Mouse (Mus musculus) liver, embryonic 12.5 days (tissue): Measurements from ENCODE around the gene Prph. TPM values are rescaled to one million over a fixed set of nuclear protein-coding genes. Genes with fewer than 3 reads are reported as not detected.
A peak's percentile ranks its signal among the peaks of the same experiment; 100 is the strongest.
"Not testable (repeated sequence)": the region's sequence is repeated elsewhere in the genome, so short reads cannot be mapped to it uniquely, and the experiment has no call there.

Experiments used
- ATAC-seq: fragments of 200-750 bp; cut with Nextera tagmentation; 2 replicates; pipeline ENCODE4 v1.8.0; 2017; ENCODE audit warnings: moderate number of reproducible peaks, mild to moderate bottlenecking, moderate library complexity
- H3K27ac ChIP-seq: fragments of 300-500 bp; sonication (generic); 2 replicates; pipeline ENCODE4 v1.5.1; 2016; ENCODE audit warnings: mild to moderate bottlenecking
- H3K27me3 ChIP-seq: fragments of 300-500 bp; sonication (generic); replicated peaks from 2 replicates; pipeline ENCODE4 v1.6.1; 2016; ENCODE audit warnings: mild to moderate bottlenecking, moderate library complexity
- H3K36me3 ChIP-seq: fragments of 300-500 bp; sonication (generic); 2 replicates; pipeline ENCODE4 v1.6.1; 2016; ENCODE audit warnings: mild to moderate bottlenecking, moderate library complexity
- H3K4me1 ChIP-seq: fragments of 300-500 bp; sonication (generic); 2 replicates; pipeline ENCODE4 v1.6.1; 2016
- H3K4me2 ChIP-seq: fragments of 300-500 bp; sonication (generic); 2 replicates; pipeline ENCODE4 v1.6.1; 2016; ENCODE audit warnings: mild to moderate bottlenecking, moderate library complexity
- H3K4me3 ChIP-seq: fragments of 300-500 bp; sonication (generic); 2 replicates; pipeline ENCODE4 v1.5.1; 2016; ENCODE audit warnings: mild to moderate bottlenecking, moderate library complexity
- H3K9ac ChIP-seq: fragments of 300-500 bp; sonication (generic); 2 replicates; pipeline ENCODE4 v1.6.1; 2016; ENCODE audit warnings: mild to moderate bottlenecking, moderate library complexity
- H3K9me3 ChIP-seq: fragments of 300-500 bp; sonication (generic); replicated peaks from 2 replicates; pipeline ENCODE4 v1.6.1; 2016; ENCODE audit warnings: mild to moderate bottlenecking, moderate library complexity
- WGBS: fragments of 180-500 bp; shearing (Covaris S2); methylation state at CpG from one replicate; pipeline ENCODE4 v1.1.7; 2016; ENCODE audit not compliant: insufficient replicate concordance; 5-methylcytosine and 5-hydroxymethylcytosine counted together
- polyA plus RNA-seq: library from polyadenylated mRNA; unstranded; fragments of >200 nt; fragmentation: Nextera tagmentation; extraction: Ambion mirVana; gene quantifications from 2 replicates; pipeline ENCODE4 v1.2.1, GENCODE M21; 2016

The Prph gene
- polyA plus RNA-seq, 1 experiment from 2014 or later = 0.89 TPM

- no peak overlapping the region for H3K9ac ChIP-seq
- H3K36me3 ChIP-seq = no peaks in the 10 kb centered on the region
- peaks cover 84% of the 10 kb centered on the region for H3K27me3 ChIP-seq
- H3K4me3 ChIP-seq = no peak overlapping the region
- H3K4me2 ChIP-seq = no peak overlapping the region
- peaks cover 19% of the 10 kb centered on the region for H3K4me1 ChIP-seq
- no peaks in the 10 kb centered on the region for H3K9me3 ChIP-seq
- no peak overlapping the region for H3K27ac ChIP-seq
- ATAC-seq = no peak
- WGBS = 22% methylated on average over 9 of the region's 9 CpGs
These were observed 1.6 kb upstream of the Prph start for GRCm38 (mm10) chr15:99053373-99053772.

GRCm38 (mm10) chr15:99055511-99055961 lies 562 bp downstream of the Prph start:
- peaks cover 99% of the 10 kb centered on the region for H3K27me3 ChIP-seq
- ATAC-seq = peak; percentile 42
- no peaks in the 10 kb centered on the region for H3K36me3 ChIP-seq
- H3K4me3 ChIP-seq = peak overlapping the region; percentile 38
- H3K4me2 ChIP-seq = peak overlapping the region; percentile 54
- no peak overlapping the region for H3K27ac ChIP-seq
- H3K9me3 ChIP-seq = no peaks in the 10 kb centered on the region
- peaks cover 19% of the 10 kb centered on the region for H3K4me1 ChIP-seq
- 1% methylated on average over 37 of the region's 37 CpGs for WGBS
- no peak overlapping the region for H3K9ac ChIP-seq

- Histone ChIP-seq H3K4me1 (peaks cover 19% of the 10 kb centered on the region), H3K36me3 (no peaks in the 10 kb centered on the region), H3K9me3 (no peaks in the 10 kb centered on the region), H3K27ac (no peak overlapping the region), H3K4me2 (peak overlapping the region; percentile 54; the same call in 1 of the 2 replicates), H3K9ac (no peak overlapping the region), H3K27me3 (peaks cover 98% of the 10 kb centered on the region), H3K4me3 (no peak overlapping the region)
- ATAC-seq = peak; percentile 28; the same call in 1 of the 2 replicates
- 11% methylated on average over 14 of the region's 14 CpGs for WGBS
These were observed 1.4 kb downstream of the Prph start for GRCm38 (mm10) chr15:99056332-99056731.

GRCm38 (mm10) chr15:99065557-99066165 lies 10.7 kb downstream of the Prph start:
- Histone ChIP-seq H3K36me3 (no peaks in the 10 kb centered on the region), H3K27ac (no peak overlapping the region), H3K9me3 (no peaks in the 10 kb centered on the region), H3K9ac (no peak overlapping the region), H3K27me3 (peaks cover 67% of the 10 kb centered on the region), H3K4me3 (no peak overlapping the region), H3K4me1 (no peaks in the 10 kb centered on the region), H3K4me2 (no peak overlapping the region)
- 58% methylated on average over 12 of the region's 12 CpGs for WGBS
- no peak for ATAC-seq

DNA sequence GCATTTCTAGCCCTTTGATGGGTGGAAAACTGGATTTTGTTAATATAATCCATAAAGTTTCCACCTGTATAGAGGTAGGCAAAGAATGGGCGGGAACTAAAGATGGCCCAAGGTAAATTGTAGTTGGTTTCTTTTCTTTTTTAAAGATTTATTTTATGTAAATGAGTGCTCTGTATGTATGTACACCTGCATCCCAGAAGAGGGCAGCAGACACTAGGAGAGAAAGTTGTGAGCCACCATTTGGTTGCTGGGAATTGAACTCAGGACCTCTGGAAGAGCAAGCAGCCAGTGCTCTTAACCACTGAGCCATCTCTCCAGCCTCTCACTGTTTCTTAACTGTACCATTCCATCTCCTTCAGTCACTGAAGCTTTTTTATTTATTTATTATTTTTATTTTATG lies 17.0 kb downstream of the Prph start:
- Histone ChIP-seq H3K4me1 (peaks cover 20% of the 10 kb centered on the region), H3K9me3 (no peaks in the 10 kb centered on the region), H3K4me2 (no peak overlapping the region), H3K27me3 (peaks cover 23% of the 10 kb centered on the region), H3K4me3 (no peak overlapping the region), H3K36me3 (peaks cover 7% of the 10 kb centered on the region), H3K27ac (no peak overlapping the region), H3K9ac (no peak overlapping the region)
- ATAC-seq = no peak
- WGBS = 60% methylated on average over 1 of the region's 1 CpGs

DNA sequence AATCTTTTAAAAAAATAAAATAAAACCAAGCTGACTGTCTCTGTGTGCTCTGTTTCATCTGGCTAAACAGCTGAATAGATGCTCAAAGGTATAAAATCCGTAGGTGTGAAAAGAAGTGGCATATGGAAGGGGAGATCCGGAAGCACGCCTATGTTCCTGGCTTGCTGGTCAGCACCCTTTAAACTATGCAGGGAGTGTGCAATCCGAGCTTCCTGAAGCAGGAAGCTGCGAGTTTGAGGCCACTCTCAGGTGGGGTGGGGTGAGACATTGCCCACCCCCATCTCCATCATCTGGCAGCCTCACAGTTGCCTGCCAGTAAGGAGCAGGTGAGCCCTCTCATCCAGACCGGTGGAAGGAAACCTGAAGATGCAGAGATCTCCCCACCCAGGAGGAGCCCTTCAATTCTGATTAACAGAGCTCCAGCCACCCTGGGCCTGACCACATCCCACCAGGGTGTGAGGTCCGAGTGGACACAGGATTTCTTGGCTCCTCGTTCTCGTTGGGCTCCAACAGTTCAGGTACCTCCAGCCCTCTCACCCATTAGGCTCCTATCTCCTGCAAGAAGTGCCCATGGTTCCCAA lies 19.1 kb downstream of the Prph start, which contains the start of gene Troap:
Gene Troap, plus strand, starts transcription at position 557 of the 581 bp plus-strand sequence.
- Histone ChIP-seq H3K4me1 (peaks cover 35% of the 10 kb centered on the region), H3K9ac (peak within 1 kb of the TSS; percentile 88), H3K36me3 (peaks cover 28% of the 10 kb centered on the region), H3K9me3 (no peaks in the 10 kb centered on the region), H3K27ac (peak within 1 kb of the TSS; percentile 92), H3K27me3 (peaks cover 14% of the 10 kb centered on the region; the same call in 1 of the 2 replicates), H3K4me3 (peak within 1 kb of the TSS; percentile 89), H3K4me2 (peak within 1 kb of the TSS; percentile 83)
- peak; percentile 38 for ATAC-seq
- WGBS = 18% methylated on average over 9 of the region's 9 CpGs

- Histone ChIP-seq H3K4me1 (peaks cover 35% of the 10 kb centered on the region), H3K4me3 (peak overlapping the region; percentile 89), H3K9me3 (no peaks in the 10 kb centered on the region), H3K4me2 (peak overlapping the region; percentile 83), H3K36me3 (peaks cover 34% of the 10 kb centered on the region), H3K27ac (peak overlapping the region; percentile 92), H3K27me3 (peaks cover 8% of the 10 kb centered on the region; the same call in 1 of the 2 replicates), H3K9ac (peak overlapping the region; percentile 88)
- WGBS = under 1% methylated on average over 44 of the region's 44 CpGs
- peak; percentile 93 for ATAC-seq
These were observed 19.8 kb downstream of the Prph start for GRCm38 (mm10) chr15:99074600-99075333.

DNA sequence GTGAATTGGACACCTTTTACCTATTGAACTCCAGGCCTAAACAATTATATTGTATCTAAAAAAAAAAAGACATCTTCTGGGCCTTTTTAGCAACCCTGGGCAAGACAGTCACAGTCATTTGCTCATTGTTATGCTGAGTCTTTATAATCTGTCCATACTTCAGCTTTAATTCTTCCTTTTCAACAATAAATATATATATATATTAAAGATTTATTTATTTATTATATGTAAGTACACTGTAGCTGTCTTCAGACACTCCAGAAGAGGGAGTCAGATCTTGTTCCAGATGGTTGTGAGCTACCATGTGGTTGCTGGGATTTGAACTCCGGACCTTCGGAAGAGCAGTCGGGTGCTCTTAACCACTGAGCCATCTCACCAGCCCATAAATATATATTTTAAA lies 21.0 kb downstream of the Prph start:
- not testable (repeated sequence) for ATAC-seq, H3K27ac ChIP-seq, H3K9me3 ChIP-seq, H3K27me3 ChIP-seq
- H3K9ac ChIP-seq = peak overlapping the region; percentile 88
- H3K36me3 ChIP-seq = peaks cover 47% of the 10 kb centered on the region
- peaks cover 35% of the 10 kb centered on the region for H3K4me1 ChIP-seq
- peak overlapping the region; percentile 89 for H3K4me3 ChIP-seq
- H3K4me2 ChIP-seq = peak overlapping the region; percentile 83
- WGBS = 95% methylated on average over 3 of the region's 3 CpGs

DNA sequence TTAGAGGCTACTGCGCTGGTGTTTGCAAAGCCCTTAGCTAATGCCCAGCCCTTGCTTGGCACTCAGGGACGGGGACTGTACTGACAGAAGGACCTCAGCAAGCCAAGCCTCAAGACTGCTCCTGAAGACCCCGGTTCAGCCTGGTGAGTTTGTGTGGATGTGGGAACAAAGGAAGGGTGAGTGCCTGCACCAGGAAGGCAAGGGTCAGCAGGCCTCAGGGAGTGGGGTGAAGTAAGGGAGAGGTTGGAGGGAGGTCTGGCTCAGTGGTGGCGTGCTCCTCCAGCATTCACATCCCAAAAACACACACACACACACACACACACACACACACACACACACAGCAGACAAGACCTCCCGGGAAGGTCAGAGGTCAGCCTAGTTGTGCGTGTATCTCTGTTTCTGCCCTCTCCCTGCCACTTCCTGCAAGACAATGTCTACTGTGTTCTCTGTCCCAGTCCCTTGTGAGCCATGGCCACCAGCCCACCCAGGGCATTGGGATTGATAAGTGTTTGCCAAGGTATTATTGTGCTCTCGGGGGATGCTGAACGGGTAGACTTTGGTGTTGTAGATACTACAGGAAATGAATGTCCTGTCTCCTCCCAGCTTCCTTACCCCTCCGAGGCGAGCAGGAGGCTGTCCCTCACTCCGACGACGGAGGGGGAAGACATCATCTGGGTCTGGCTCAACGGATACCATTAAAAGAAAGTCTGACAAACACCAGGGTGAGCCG lies 23.4 kb downstream of the Prph start:
- H3K27me3 ChIP-seq = peaks cover 5% of the 10 kb centered on the region
- peaks cover 36% of the 10 kb centered on the region for H3K4me1 ChIP-seq
- ATAC-seq = no peak
- H3K36me3 ChIP-seq = peaks cover 70% of the 10 kb centered on the region
- WGBS = 82% methylated on average over 15 of the region's 15 CpGs
- no peak overlapping the region for H3K4me3 ChIP-seq
- no peak overlapping the region for H3K4me2 ChIP-seq
- no peaks in the 10 kb centered on the region for H3K9me3 ChIP-seq
- H3K9ac ChIP-seq = no peak overlapping the region
- H3K27ac ChIP-seq = no peak overlapping the region

GRCm38 (mm10) chr15:99079804-99080203 lies 24.8 kb downstream of the Prph start:
- H3K9ac ChIP-seq = no peak overlapping the region
- no peak for ATAC-seq
- 70% methylated on average over 3 of the region's 3 CpGs for WGBS
- H3K27ac ChIP-seq = no peak overlapping the region
- peaks cover 20% of the 10 kb centered on the region for H3K27me3 ChIP-seq
- no peak overlapping the region for H3K4me3 ChIP-seq
- H3K4me1 ChIP-seq = peaks cover 43% of the 10 kb centered on the region
- H3K9me3 ChIP-seq = no peaks in the 10 kb centered on the region
- no peak overlapping the region for H3K4me2 ChIP-seq
- peaks cover 75% of the 10 kb centered on the region for H3K36me3 ChIP-seq

GRCm38 (mm10) chr15:99082322-99082721 lies 27.3 kb downstream of the Prph start:
- Histone ChIP-seq H3K9ac (no peak overlapping the region), H3K4me3 (no peak overlapping the region), H3K4me2 (no peak overlapping the region), H3K36me3 (peaks cover 65% of the 10 kb centered on the region), H3K9me3 (no peaks in the 10 kb centered on the region), H3K27ac (no peak overlapping the region), H3K4me1 (peaks cover 25% of the 10 kb centered on the region), H3K27me3 (peaks cover 45% of the 10 kb centered on the region)
- ATAC-seq = no peak
- WGBS = 90% methylated on average over 12 of the region's 12 CpGs
